Mouse (Mus musculus) left cerebral cortex, postnatal 14 days (tissue): Measurements from ENCODE around the gene Gemin7. TPM values are rescaled to one million over a fixed set of nuclear protein-coding genes. Genes with fewer than 3 reads are reported as not detected.
A peak's percentile ranks its signal among the peaks of the same experiment; 100 is the strongest.

Source experiments
- DNase-seq, 2 experiments: peaks; one replicate each; pipeline ENCODE4 v3.0.0; 2021 to 2022; ENCODE audit warnings: low spot score in 2 of 2, mixed read lengths in 1 of 2
- intact Hi-C: fragments of 180-260 bp; cut with DNase I; formaldehyde crosslinking; loops from one replicate; pipeline ENCODE4 v1.15.1; 2025
- total RNA-seq, 2 experiments: library from RNA; stranded (reverse); gene quantifications; 2 replicates each; pipeline ENCODE4 v1.2.3; 2021

The Gemin7 gene
- total RNA-seq, 2 experiments from 2014 or later: 43.8 to 46.0 TPM

DNA sequence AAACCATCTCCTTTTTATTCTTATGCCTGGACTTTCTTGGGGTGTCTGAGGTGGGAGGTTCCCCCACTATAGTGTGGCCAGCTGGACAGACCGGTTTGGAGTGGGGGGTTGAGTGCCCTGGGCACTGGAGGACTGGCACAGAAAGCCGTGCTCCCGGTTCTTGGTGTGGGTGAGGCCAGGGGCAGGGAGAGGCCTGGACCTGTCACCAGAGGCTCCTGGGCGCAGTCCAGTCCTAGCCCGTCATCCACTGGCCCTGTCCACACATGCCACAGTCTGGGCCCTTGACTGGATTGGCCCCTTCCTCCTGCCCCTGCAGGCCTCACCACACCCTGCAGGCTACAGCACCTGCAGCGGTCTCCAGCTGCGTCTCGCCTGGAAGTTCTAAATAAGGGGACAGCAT, 3.2 kb upstream of the Gemin7 start:
- intact Hi-C loops: no loop called here

DNA sequence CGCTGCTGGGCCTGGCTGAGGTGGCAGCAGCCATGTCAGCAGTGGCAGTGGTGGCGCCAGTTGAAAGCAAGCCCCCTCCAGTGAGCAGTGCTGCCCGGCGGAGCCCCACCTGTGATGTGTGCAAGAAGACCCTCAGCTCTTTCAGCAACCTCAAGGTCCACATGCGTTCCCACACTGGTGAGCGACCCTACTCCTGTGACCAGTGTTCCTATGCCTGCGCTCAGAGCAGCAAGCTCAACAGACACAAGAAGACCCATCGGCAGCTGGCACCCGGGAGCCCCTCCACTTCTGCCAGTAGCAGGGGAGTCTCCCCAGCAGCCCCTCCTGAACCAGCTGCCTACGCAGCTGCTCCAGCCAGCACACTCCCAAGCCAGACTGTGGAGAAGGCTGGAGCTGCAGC, 2.4 kb upstream of the Gemin7 start:
- intact Hi-C loops: loop anchor here (10.0 kb wide), 1 partner anchor 175 kb away; the partner anchor contains the start of genes Ckm and Klc3
- no peak for DNase-seq

More for the DNA sequence above, 3.2 kb upstream of the Gemin7 start:
- DNase-seq: no peak

DNA sequence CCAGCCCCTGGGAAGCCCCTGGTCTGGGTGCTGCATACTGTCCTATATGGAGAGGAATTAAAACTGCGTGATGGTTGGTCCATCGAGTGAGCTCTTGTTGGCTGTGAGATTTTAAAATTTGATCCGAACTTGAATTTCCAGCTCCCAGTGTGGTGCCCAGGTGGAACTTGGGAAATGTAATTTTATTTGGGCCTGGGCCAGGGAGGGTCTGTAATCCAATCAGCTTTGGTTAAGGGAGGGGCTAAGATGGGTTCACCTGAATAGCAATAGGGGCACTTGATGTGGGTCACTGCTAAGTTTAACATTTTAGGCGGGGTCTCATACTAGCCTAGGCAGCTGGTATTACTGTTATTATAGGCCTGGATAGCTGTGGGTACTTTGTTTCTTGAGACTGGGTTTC, 1.0 kb upstream of the Gemin7 start:
- intact Hi-C loops: loop anchor here (10.0 kb wide), 1 partner anchor 174 kb away; the partner anchor contains the start of genes Ckm and Klc3

DNA sequence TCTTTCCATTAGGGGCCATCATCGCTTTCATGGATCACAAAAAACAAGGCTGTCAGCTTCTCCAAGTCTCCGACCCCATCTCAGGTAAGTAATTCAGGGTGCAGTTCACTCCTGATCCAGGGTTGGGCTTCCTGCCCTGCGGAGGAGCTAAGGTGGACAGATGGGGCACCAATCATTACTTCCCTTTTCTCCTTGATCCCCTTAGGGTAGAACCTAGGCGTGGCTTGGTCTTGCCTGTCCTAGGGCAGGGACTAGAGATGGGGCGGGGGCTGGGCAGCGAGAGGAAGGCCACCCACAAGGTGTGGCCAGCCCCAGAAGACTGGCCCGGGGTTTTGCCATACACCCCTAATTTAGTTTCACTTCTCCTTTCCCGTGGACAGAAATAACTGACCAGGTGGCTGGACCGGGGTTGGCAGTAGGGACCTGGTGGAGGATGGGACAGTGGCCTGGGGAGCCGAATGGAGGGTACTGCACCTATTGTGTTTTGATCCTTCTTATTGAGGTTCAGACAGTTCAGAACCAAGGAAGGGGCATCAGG, 551 bp upstream of the Gemin7 start:
- intact Hi-C loops: loop anchor here (10.0 kb wide), 1 partner anchor 173 kb away; the partner anchor contains the start of genes Ckm and Klc3
- no peak for DNase-seq

More for the DNA sequence above, 1.0 kb upstream of the Gemin7 start:
- DNase-seq: no peak

GRCm38 (mm10) chr7:19575559-19575958, 1.8 kb downstream of the Gemin7 start:
- DNase-seq: no peak
- intact Hi-C loops: loop anchor here (10.0 kb wide), 1 partner anchor 171 kb away; the partner anchor contains the start of genes Ckm and Klc3

GRCm38 (mm10) chr7:19573776-19574140, 3.6 kb downstream of the Gemin7 start:
- intact Hi-C loops: loop anchor here (10.0 kb wide), 1 partner anchor 169 kb away; the partner anchor contains the start of genes Ckm and Klc3
- no peak for DNase-seq

DNA sequence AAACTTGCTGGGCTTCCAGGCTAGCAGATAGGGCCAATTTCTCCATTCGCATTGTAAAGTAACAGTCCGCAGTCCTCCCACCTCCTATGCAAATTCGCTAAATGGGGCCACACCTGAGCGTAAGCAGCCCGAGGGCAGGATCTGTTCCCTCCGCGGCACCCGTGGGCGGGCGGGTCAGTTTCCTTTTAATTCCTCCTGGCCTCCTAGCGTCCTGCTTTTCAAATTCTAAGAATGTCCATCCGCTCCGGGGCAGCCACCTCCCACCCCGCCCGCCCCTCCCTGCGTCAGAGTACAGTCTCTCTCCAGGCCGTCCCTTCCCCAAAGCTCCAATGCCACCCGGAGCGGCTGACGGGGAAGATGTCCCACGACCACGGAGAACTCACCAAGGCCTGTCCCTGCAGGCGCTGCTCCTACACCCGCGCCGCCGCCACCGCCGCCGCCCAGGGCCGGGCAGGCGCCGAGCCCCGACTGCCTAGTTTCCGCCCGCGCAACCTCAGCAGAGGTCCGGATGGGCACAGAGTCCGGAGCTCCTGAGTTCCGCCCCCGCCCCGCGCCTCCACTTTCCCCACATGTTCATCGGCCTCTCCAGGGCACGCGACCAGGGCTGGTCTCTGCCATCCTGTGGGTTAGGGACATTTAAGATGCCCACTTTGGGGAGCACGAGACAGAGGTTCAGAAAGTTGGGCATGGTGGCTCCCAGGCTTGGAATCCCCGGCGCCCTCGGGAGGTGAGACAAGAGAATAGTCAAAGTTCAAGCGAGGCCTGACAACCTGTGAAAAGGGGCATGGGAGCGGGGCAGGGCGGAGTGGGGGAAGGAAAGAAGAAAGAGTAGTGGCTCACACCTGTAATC, 4.2 kb downstream of the Gemin7 start:
- intact Hi-C loops: loop anchor here (10.0 kb wide), 1 partner anchor 168 kb away; the partner anchor contains the start of genes Ckm and Klc3
- peak; percentile 58 to 71 for DNase-seq

DNA sequence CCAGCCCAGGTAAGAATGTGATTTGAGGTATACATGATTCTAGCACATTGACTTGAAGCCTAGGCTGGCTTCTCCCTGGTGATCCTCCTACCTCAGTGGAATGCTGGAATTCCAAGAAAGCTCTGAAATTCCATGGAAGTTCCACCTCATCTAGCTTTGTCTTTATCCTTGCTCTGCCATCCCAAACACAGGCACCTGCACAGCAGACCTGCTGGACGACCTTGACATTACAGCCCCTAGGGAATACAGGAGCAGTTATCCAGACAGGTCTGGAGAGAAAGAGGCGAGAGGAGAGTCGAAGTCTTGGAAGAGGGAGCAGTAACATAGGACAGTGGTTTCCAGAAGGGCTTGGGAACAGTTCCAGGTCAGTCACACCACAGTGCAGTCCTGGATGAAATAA, 7.7 kb downstream of the Gemin7 start:
- intact Hi-C loops: loop anchor here (10.0 kb wide), 1 partner anchor 165 kb away; the partner anchor contains the start of genes Ckm and Klc3

DNA sequence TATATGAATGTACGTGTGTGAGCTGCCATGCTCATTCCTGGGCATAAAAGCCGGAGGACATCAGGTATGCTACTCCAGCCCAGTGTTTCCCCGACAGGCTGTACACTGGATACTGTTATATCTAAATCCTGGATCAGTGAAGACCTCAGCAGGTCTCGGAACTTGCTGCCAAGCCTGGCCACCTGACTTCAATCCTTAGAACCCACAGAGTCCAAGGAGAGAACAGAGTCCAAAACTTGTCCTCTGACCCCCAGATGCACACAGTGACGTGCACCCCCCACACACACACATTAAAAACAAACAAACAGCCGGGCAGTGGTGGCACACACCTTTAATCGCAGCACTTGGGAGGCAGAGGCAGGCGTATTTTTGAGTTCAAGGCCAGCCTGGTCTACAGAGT, 10.0 kb downstream of the Gemin7 start:
- intact Hi-C loops: no loop called here
- no peak for DNase-seq

More for the DNA sequence above, 7.7 kb downstream of the Gemin7 start:
- no peak for DNase-seq

- intact Hi-C loops: no loop called here
- DNase-seq: no peak
These were observed 11.6 kb downstream of the Gemin7 start for GRCm38 (mm10) chr7:19565803-19566202.

DNA sequence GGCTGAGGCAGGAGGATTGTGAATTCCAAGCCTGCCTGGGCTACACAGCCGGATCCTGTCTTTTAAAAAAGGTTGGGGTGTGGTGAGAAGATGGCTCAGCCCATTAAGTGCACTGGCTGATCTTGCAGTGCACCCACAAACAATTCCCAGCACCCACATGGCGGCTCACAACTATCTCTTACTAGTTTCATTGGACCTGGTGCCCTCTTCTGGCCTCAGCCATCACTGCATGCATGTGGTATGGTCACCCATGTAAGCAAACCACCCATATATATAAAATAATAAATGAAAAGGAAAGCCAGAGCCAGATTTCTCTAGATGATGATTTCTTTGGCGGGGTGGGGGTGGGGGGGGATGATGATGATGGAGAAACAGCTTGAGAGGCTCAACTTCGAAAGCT, 12.9 kb downstream of the Gemin7 start:
- DNase-seq: no peak
- intact Hi-C loops: loop anchor here (5.0 kb wide), 1 partner anchor 57 kb away; the partner anchor contains the start of genes Bloc1s3 and Trappc6a

DNA sequence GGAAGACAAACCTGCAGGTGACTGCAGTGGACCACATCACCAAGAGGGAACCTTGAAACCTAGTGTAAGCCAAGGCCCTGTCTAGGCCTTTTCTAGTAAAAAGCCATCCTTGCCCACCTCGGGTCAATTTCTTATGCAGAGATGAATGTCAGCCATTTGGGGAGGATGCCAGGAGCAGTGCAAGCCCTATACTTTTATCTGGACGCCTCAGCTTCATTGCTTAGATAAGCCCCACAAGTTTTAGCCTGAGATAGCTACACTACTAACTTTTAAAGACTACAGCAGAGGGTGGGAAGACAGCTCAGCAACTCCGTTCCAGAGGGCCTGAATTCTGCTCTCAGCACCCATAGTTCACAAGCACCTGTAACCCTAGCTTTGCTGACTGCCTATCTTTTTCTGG, 13.5 kb downstream of the Gemin7 start:
- no peak for DNase-seq
- intact Hi-C loops: loop anchor here (5.0 kb wide), 1 partner anchor 57 kb away; the partner anchor contains the start of genes Bloc1s3 and Trappc6a

- intact Hi-C loops: loop anchor here (5.0 kb wide), 1 partner anchor 56 kb away; the partner anchor contains the start of genes Bloc1s3 and Trappc6a
- peak in 1 of 2 experiments; percentile 57 for DNase-seq
These were observed 14.6 kb downstream of the Gemin7 start, which contains the start of gene Ppp1r37 for GRCm38 (mm10) chr7:19562643-19563410. Ppp1r37 (minus strand) TSS chr7:19563076.

DNA sequence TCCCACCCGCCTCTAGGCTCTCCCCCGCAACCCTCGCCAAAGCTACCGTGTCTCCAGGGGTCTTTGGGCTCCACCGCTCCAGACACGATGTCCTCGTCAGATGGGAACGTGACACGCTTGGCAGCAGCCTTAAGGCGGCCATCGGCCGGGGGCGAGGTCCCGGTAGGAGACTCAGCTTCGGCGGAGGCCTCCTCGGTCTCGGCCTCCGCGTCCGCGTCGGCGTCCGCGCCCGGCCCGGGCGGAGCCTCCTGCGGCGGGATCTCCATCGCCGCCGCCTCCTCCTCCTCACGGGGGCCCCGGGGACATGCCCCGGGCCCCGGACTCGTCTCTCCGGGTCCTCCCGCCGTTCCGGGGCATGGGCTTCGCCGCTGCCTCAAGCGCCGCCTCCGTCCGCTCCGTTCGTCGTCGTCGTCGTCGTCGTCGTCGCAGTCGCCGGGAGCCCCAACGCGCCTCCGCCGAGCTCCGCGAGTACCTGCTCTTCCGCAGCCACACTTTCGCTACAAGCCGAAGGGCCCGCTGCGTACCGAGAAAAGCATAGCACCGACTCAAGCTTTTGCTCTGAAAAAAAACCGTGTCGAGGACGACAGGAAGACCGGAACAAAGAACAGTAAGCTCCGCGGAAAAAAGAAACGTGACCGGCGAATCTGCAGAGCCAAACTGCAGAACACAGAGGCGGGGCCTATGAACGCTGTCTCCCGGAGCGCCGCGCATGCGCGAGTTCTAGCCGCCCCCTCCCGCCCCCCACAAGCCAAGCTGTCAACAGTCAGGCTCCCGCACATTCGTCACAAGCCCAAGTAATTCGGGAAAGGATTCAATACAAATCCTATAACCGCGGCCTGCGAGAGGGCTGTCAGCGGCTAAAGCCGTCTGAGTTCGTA, 15.4 kb downstream of the Gemin7 start:
- peak; percentile 89 to 90 for DNase-seq
- intact Hi-C loops: loop anchor here (5.0 kb wide), 1 partner anchor 55 kb away; the partner anchor contains the start of genes Bloc1s3 and Trappc6a

GRCm38 (mm10) chr7:19561431-19561764, 16.0 kb downstream of the Gemin7 start:
- intact Hi-C loops: loop anchor here (5.0 kb wide), 1 partner anchor 54 kb away; the partner anchor contains the start of genes Bloc1s3 and Trappc6a
- no peak for DNase-seq

- intact Hi-C loops: loop anchor here (5.0 kb wide), 1 partner anchor 53 kb away; the partner anchor contains the start of genes Bloc1s3 and Trappc6a
These were observed 16.7 kb downstream of the Gemin7 start for GRCm38 (mm10) chr7:19560491-19561260.

DNA sequence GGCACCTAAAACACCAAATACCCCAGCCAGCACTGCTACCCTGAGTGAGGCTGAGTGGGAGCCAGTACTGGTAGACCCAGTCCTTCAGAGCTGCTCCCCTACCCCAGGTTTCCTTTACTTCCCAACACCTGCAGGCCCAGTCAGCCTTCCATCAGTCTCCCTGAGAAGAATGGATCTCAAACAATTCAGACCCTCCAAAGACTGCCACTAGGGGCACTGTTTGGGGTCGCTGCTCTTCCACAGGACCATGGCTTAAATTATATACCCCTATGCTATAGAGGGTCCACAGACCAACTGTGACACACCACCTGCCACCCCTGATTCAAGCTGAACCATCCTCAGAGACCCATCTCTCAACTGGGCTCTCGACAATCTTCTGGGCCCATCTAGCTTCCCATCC, 18.4 kb downstream of the Gemin7 start:
- intact Hi-C loops: no loop called here
- DNase-seq: no peak

More at GRCm38 (mm10) chr7:19560491-19561260, 16.7 kb downstream of the Gemin7 start:
- no peak for DNase-seq
